Mouse (Mus musculus): ENCODE data around the gene Mta2. TPM values are rescaled to one million over a fixed set of nuclear protein-coding genes. Genes with fewer than 3 reads are reported as not detected.
"Not testable (repeated sequence)": the region's sequence is repeated elsewhere in the genome, so short reads cannot be mapped to it uniquely, and the experiment has no call there.

The Mta2 gene
- polyA plus RNA-seq (2016; fragmentation: Nextera tagmentation; extraction: Ambion mirVana) = 189 and 192 TPM in 2 replicates

DNA sequence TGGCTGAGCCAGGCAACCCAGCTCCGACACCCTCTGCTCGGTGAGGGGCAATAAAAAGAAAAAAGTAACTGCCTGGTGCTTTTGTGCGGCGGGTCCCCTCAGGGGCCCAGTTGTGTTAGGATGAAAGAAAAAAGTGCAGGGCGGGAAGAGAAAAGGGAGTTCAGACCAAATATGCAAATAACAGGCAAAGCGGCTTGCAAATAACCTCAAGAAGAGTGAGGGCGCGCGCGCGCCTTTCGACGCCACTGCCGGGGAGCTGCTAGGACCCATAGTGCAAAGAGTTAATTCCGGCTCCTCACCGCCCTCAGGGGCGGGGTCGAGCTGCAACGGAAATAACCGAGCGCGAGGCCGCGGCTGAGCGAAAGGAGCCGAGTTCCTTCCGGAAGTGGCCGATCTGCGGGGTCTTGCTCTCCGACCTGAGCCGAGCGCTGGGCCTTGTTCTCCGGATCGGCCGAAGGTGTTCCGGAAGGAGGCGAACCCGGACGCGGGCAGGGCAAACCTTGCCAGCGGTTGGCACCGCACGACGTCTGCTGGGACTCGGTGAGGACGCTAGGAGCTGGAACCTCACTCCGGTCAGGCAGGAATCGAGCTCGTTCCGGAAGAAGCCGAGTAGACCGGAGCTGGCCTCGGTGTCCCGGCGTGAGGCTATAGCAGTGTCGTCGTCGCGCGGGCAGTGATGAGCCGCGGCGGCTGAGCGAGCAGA is at the start of gene Mta2:
TSS of gene Mta2 (plus strand) at position 361 of the 703 bp plus-strand sequence.
- Histone ChIP-seq H3K4me1 (peaks cover 35% of the 10 kb centered on the region), H3K9me3 (no peaks in the 10 kb centered on the region), H3K4me2 (replicated peaks) (peak within 1 kb of the TSS; percentile 73), H3K36me3 (peaks cover 27% of the 10 kb centered on the region), H3K27ac (replicated peaks) (peak within 1 kb of the TSS; percentile 98), H3K27me3 (no peaks in the 10 kb centered on the region), H3K9ac (replicated peaks) (peak within 1 kb of the TSS; percentile 99), H3K4me3 (peak within 1 kb of the TSS; percentile 94)
- peak; percentile 96 for ATAC-seq (ENCODE audit: low FRiP score, low read depth)
- WGBS = under 1% methylated on average over 64 of the region's 64 CpGs

DNA sequence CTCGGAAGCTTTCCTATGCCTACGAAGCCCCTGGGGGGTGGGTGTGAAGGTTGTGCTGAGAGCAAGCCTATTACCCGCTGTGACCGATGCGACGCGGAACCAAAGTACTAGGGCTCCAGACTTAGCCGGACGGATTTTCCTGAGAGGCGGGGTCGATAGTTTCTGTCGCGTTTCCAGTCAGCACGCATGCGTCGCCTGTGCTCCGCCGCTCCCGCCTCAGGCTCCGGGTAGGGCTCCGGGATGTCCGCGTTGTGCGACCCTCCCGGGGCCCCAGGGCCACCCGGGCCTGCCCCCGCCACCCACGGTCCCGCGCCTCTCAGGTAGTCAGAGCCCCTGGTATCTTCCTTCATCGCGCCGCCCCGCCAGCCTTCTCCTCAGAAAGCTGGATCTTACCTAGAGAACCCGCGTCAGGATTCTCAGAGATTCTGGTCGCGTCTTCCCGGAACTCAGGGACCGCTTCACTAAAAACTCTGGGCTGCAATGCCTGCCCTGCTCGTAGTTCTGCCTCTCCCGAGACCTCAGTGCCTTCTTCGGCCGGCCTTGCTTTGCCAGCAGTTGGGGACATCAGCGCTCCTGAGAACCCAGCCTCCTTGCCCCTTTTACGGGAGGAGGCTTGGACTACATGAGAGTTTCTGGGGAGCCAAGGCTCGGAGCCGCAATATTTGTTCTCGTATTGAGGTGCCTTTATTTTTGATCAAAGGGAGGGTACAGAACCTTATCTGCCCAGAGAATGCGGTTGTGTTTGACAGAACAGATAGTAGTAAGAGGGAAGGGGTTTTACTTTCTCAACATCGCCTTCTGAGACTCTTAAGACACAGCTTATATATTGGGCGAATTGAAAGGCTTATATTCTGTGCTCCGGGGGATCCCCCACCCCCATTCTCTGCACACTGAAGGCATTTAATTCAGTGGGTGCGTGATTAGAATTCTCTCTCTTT is 48.6 kb upstream of the Mta2 start, which contains the start of gene Ints5:
TSS of gene Ints5 (plus strand) at position 177 of the 938 bp plus-strand sequence.
- Histone ChIP-seq H3K4me2 (replicated peaks) (peak within 1 kb of the TSS; percentile 80), H3K27me3 (no peaks in the 10 kb centered on the region), H3K4me1 (peaks cover 29% of the 10 kb centered on the region), H3K4me3 (peak within 1 kb of the TSS; percentile 87), H3K9ac (replicated peaks) (peak within 1 kb of the TSS; percentile 96), H3K9me3 (no peaks in the 10 kb centered on the region), H3K36me3 (peaks cover 39% of the 10 kb centered on the region), H3K27ac (replicated peaks) (peak within 1 kb of the TSS; percentile 85)
- 3% methylated on average over 54 of the region's 54 CpGs for WGBS
- peak; percentile 36 for ATAC-seq (ENCODE audit: low FRiP score, low read depth)

DNA sequence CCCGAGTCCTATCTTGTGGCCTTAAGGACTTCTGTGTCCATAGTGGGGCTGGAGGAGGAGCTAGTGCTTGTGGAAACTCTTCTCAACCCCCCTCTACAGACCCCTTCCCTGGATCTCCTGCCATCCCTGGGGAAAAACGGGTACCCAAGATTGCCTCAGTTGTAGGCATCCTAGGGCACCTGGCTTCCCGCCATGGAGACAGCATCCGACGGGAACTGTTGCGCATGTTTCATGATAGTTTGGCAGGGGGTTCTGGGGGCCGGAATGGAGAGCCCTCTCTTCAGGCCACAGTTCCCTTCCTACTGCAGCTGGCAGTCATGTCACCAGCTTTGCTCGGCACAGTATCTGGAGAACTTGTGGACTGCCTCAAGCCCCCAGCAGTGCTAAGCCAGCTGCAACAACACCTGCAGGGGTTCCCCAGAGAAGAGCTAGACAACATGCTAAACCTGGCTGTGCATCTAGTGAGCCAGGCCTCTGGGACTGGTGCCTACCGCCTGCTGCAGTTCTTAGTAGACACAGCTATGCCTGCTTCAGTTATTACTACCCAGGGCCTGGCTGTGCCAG is 46.2 kb upstream of the Mta2 start:
- no peak for ATAC-seq (ENCODE audit: low FRiP score, low read depth)
- Histone ChIP-seq H3K9me3 (no peaks in the 10 kb centered on the region), H3K27ac (replicated peaks) (no peak overlapping the region), H3K27me3 (no peaks in the 10 kb centered on the region), H3K9ac (replicated peaks) (no peak overlapping the region), H3K4me2 (replicated peaks) (no peak overlapping the region), H3K4me3 (no peak overlapping the region), H3K36me3 (peaks cover 36% of the 10 kb centered on the region), H3K4me1 (peaks cover 29% of the 10 kb centered on the region)
- 93% methylated on average over 9 of the region's 9 CpGs for WGBS

DNA sequence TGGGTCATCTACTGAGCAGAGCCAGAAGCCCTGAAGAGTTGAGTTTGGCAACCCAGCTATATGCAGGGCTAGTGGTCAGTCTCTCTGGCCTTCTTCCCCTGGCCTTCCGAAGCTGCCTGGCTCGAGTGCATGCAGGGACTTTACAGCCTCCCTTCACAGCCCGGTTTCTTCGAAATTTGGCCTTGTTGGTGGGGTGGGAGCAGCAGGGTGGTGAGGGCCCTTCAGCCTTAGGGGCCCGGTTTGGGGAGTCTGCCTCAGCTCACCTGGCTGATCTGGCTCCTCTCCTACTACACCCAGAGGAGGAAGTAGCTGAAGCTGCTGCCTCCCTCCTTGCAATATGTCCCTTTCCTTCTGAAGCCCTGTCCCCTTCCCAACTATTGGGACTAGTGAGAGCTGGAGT is 45.4 kb upstream of the Mta2 start:
- H3K4me2 ChIP-seq (replicated peaks); ATAC-seq (ENCODE audit: low FRiP score, low read depth); H3K4me3 ChIP-seq; H3K9ac ChIP-seq (replicated peaks); H3K27me3 ChIP-seq; H3K9me3 ChIP-seq; H3K27ac ChIP-seq (replicated peaks): not testable (repeated sequence)
- H3K36me3 ChIP-seq = peaks cover 28% of the 10 kb centered on the region
- peaks cover 29% of the 10 kb centered on the region for H3K4me1 ChIP-seq
- WGBS = 88% methylated on average over 5 of the region's 5 CpGs

- not testable (repeated sequence) for H3K27me3 ChIP-seq
- 29% methylated on average over 21 of the region's 21 CpGs for WGBS
- H3K36me3 ChIP-seq = peaks cover 28% of the 10 kb centered on the region
These were observed 44.3 kb upstream of the Mta2 start for GRCm38 (mm10) chr19:8897211-8897864.

GRCm38 (mm10) chr19:8897865-8898495 is 43.7 kb upstream of the Mta2 start, which contains the start of gene Ganab:
Ganab (plus strand) TSS chr19:8898071.
- Histone ChIP-seq H3K27ac (replicated peaks) (peak within 1 kb of the TSS; percentile 81), H3K4me1 (peaks cover 29% of the 10 kb centered on the region), H3K36me3 (peaks cover 32% of the 10 kb centered on the region), H3K9me3 (no peaks in the 10 kb centered on the region), H3K4me2 (replicated peaks) (peak within 1 kb of the TSS; percentile 90), H3K27me3 (no peaks in the 10 kb centered on the region), H3K4me3 (peak within 1 kb of the TSS; percentile 87), H3K9ac (replicated peaks) (peak within 1 kb of the TSS; percentile 88)
- 0% methylated on average over 50 of the region's 53 CpGs for WGBS
- peak; percentile 99 for ATAC-seq (ENCODE audit: low FRiP score, low read depth)

More at GRCm38 (mm10) chr19:8897211-8897864, 44.3 kb upstream of the Mta2 start:
- Histone ChIP-seq H3K4me1 (peaks cover 29% of the 10 kb centered on the region), H3K4me3 (peak overlapping the region; percentile 87), H3K27ac (replicated peaks) (peak overlapping the region; percentile 81), H3K4me2 (replicated peaks) (peak overlapping the region; percentile 90), H3K9ac (replicated peaks) (peak overlapping the region; percentile 88)
- ATAC-seq (ENCODE audit: low FRiP score, low read depth) = peak; percentile 71
- H3K9me3 ChIP-seq = not testable (repeated sequence)

DNA sequence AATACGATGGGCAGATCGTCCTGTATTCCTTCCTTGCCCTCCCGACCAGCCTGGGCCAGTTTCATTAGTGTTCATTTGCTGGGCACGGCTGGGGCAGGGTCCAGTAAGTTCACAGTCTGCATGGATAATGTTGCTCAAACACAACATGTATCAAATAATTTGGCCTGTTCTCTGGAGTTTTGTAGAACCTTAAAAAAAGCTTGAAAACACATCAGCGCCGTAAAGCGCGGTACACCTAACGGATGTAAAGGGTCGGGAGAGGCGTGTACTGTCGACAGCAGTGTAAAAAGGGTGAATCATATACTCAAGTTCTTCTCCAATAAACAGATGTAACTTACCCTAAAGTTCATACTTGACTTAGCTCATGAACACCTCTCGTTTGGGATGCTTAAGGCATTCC is 43.1 kb upstream of the Mta2 start:
- Histone ChIP-seq H3K9ac (replicated peaks) (peak overlapping the region; percentile 88), H3K27me3 (no peaks in the 10 kb centered on the region), H3K36me3 (peaks cover 38% of the 10 kb centered on the region), H3K4me1 (peaks cover 25% of the 10 kb centered on the region), H3K27ac (replicated peaks) (peak overlapping the region; percentile 81), H3K9me3 (no peaks in the 10 kb centered on the region), H3K4me3 (peak overlapping the region; percentile 87), H3K4me2 (replicated peaks) (peak overlapping the region; percentile 90)
- 17% methylated on average over 13 of the region's 13 CpGs for WGBS
- no peak for ATAC-seq (ENCODE audit: low FRiP score, low read depth)

- Histone ChIP-seq H3K4me1 (peaks cover 21% of the 10 kb centered on the region), H3K27ac (replicated peaks) (no peak overlapping the region), H3K27me3 (no peaks in the 10 kb centered on the region), H3K4me2 (replicated peaks) (peak overlapping the region; percentile 90), H3K4me3 (peak overlapping the region; percentile 87), H3K9ac (replicated peaks) (peak overlapping the region; percentile 88), H3K9me3 (no peaks in the 10 kb centered on the region), H3K36me3 (peaks cover 42% of the 10 kb centered on the region)
- no peak for ATAC-seq (ENCODE audit: low FRiP score, low read depth)
- WGBS = 68% methylated on average over 3 of the region's 3 CpGs
These were observed 42.6 kb upstream of the Mta2 start for GRCm38 (mm10) chr19:8899079-8899478.

GRCm38 (mm10) chr19:8903412-8903811 is 38.3 kb upstream of the Mta2 start:
- no peaks in the 10 kb centered on the region for H3K9me3 ChIP-seq
- peaks cover 10% of the 10 kb centered on the region for H3K4me1 ChIP-seq
- no peak overlapping the region for H3K4me2 ChIP-seq (replicated peaks)
- no peak overlapping the region for H3K4me3 ChIP-seq
- no peak for ATAC-seq (ENCODE audit: low FRiP score, low read depth)
- WGBS = 96% methylated on average over 5 of the region's 5 CpGs
- H3K27me3 ChIP-seq = no peaks in the 10 kb centered on the region
- no peak overlapping the region for H3K27ac ChIP-seq (replicated peaks)
- no peak overlapping the region for H3K9ac ChIP-seq (replicated peaks)
- H3K36me3 ChIP-seq = peaks cover 60% of the 10 kb centered on the region

DNA sequence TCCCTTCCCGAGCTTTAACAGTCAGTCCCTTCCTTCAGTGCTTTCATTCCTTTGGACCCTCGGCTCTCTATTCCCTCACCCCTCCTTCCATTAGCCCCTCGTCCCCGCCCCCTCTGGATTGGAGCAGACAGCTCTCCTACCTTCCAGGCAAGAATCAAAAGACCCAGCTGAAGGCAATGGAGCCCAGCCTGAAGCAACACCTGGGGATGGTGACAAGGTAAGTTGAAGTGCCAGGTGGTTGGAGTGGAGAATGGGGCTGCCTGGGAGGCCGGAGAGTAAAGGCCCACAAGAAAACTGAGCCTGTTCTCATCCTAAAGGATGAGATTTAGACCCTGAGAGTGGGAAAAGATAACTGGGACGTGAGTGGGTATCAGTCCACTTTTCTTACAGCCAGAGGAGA is 33.1 kb upstream of the Mta2 start:
- Histone ChIP-seq H3K27ac (replicated peaks) (no peak overlapping the region), H3K9me3 (no peaks in the 10 kb centered on the region), H3K9ac (replicated peaks) (no peak overlapping the region), H3K4me3 (no peak overlapping the region), H3K36me3 (peaks cover 96% of the 10 kb centered on the region), H3K4me2 (replicated peaks) (no peak overlapping the region), H3K27me3 (no peaks in the 10 kb centered on the region), H3K4me1 (no peaks in the 10 kb centered on the region)
- ATAC-seq (ENCODE audit: low FRiP score, low read depth) = no peak
- WGBS = 91% methylated on average over 6 of the region's 6 CpGs

GRCm38 (mm10) chr19:8911810-8912209 is 29.9 kb upstream of the Mta2 start:
- no peak overlapping the region for H3K4me3 ChIP-seq
- no peaks in the 10 kb centered on the region for H3K4me1 ChIP-seq
- peaks cover 100% of the 10 kb centered on the region for H3K36me3 ChIP-seq
- no peak overlapping the region for H3K4me2 ChIP-seq (replicated peaks)
- H3K27ac ChIP-seq (replicated peaks) = no peak overlapping the region
- H3K27me3 ChIP-seq = no peaks in the 10 kb centered on the region
- WGBS = 97% methylated on average over 5 of the region's 5 CpGs
- no peak for ATAC-seq (ENCODE audit: low FRiP score, low read depth)
- H3K9me3 ChIP-seq = no peaks in the 10 kb centered on the region
- peak overlapping the region; percentile 11; the same call in 1 of the 2 replicates for H3K9ac ChIP-seq (replicated peaks)
